Mouse (Mus musculus): ENCODE results near the gene Atp5g3. TPM values are rescaled to one million over a fixed set of nuclear protein-coding genes. Genes with fewer than 3 reads are reported as not detected.
"Not testable (repeated sequence)": the region's sequence is repeated elsewhere in the genome, so short reads cannot be mapped to it uniquely, and the experiment has no call there.

Gene Atp5g3
- polyA plus RNA-seq, 1 experiment = 682 TPM

GRCm38 (mm10) chr2:73896919-73897318, 14.2 kb downstream of the Atp5g3 start:
- not testable (repeated sequence) for DNase-seq (ENCODE audit: low spot score)

GRCm38 (mm10) chr2:73893473-73894270, 17.5 kb downstream of the Atp5g3 start:
- DNase-seq (ENCODE audit: low spot score) = no peak

GRCm38 (mm10) chr2:73892464-73893296, 18.4 kb downstream of the Atp5g3 start, which contains the start of gene Atf2:
Atf2 (minus strand) TSS chr2:73892639.
- peak; percentile 91 for DNase-seq (ENCODE audit: low spot score)

- DNase-seq (ENCODE audit: low spot score) = peak; percentile 33
Measured at GRCm38 (mm10) chr2:73891701-73892463, 19.2 kb downstream of the Atp5g3 start.

- DNase-seq (ENCODE audit: low spot score) = no peak
Measured at GRCm38 (mm10) chr2:73885997-73886396, 25.1 kb downstream of the Atp5g3 start.

GRCm38 (mm10) chr2:73877891-73878290, 33.2 kb downstream of the Atp5g3 start:
- no peak for DNase-seq (ENCODE audit: low spot score)

- DNase-seq (ENCODE audit: low spot score) = peak; percentile 62
Measured at GRCm38 (mm10) chr2:73867764-73868487, 43.2 kb downstream of the Atp5g3 start.

GRCm38 (mm10) chr2:73860046-73860624, 51.0 kb downstream of the Atp5g3 start:
- DNase-seq (ENCODE audit: low spot score) = no peak

Other genes with a start within 250 kb of the Atp5g3 start
- gene Chn1, start 136.0 kb downstream of the Atp5g3 start, polyA plus RNA-seq (2012; rRNA removed) = 30.6 and 32.3 TPM in 2 replicates
- 18.1 and 27.8 TPM in 2 replicates for gene Atf2, start 18.7 kb downstream of the Atp5g3 start, polyA plus RNA-seq (2012; rRNA removed)